Mouse (Mus musculus) small intestine, adult 2 months (tissue): ENCODE measurements around the gene Pyroxd2.

Experiments used
- CTCF ChIP-seq: fragments of 200-500 bp; IDR thresholded peaks from 2 replicates; pipeline ENCODE4 v1.5.1; 2012; ENCODE audit warnings: low read depth, mild to moderate bottlenecking, control low read depth, inconsistent platforms, low read length, moderate library complexity, mixed read lengths; ENCODE audit not compliant: insufficient replicate concordance, insufficient read length; ENCODE audit errors: extremely low read depth
- POLR2A ChIP-seq: fragments of 200-500 bp; IDR thresholded peaks from 2 replicates; pipeline ENCODE4 v1.6.1; 2012; ENCODE audit warnings: low read depth, mild to moderate bottlenecking, control low read depth, inconsistent platforms, low read length, moderate library complexity

DNA sequence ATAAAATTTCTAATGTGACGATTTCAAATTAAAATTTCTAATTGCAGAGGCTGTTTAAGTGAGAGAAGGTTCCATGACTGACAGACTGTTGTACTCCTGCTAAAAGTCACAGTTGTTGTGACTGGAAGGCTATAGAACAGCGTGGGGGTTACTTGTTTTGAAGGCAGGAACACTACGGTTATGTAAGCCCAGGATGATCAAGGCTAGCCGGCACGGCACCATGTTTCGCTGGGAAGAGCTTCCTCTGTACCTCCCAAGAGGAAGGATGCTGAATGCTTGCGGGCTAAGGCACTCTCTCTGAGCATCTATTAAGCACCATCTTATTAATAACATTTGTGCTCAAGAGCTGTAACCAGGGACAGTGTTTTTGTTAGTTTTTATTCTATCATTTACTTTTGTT lies 36.1 kb downstream of the Pyroxd2 start:
- TF ChIP-seq CTCF (no peak), POLR2A (no peak)
